Mouse (Mus musculus) kidney, adult 2 months (tissue): ENCODE results near the gene Gucy2f.

Experiments
- CTCF ChIP-seq: fragments of 200-500 bp; conservative IDR thresholded peaks from 2 replicates; pipeline ENCODE4 v1.5.1; 2011; ENCODE audit warnings: low read depth, mild to moderate bottlenecking, control low read depth, low read length, moderate library complexity, mixed read lengths; ENCODE audit not compliant: insufficient read depth, insufficient read length
- POLR2A ChIP-seq: fragments of 200-500 bp; IDR thresholded peaks from one replicate; pipeline ENCODE4 v1.6.1; 2011; ENCODE audit warnings: low read depth, low read length, control low read depth

- TF ChIP-seq POLR2A = no peak
- no peak for TF ChIP-seq CTCF
Observed at GRCm38 (mm10) chrX:142190355-142190754, 6.4 kb downstream of the Gucy2f start.
